Mouse (Mus musculus): ENCODE results near the gene Lrrc52. TPM values are rescaled to one million over a fixed set of nuclear protein-coding genes. Genes with fewer than 3 reads are reported as not detected.

The Lrrc52 gene
- polyA plus RNA-seq, 1 experiment from 2014 or later, result not detected

DNA sequence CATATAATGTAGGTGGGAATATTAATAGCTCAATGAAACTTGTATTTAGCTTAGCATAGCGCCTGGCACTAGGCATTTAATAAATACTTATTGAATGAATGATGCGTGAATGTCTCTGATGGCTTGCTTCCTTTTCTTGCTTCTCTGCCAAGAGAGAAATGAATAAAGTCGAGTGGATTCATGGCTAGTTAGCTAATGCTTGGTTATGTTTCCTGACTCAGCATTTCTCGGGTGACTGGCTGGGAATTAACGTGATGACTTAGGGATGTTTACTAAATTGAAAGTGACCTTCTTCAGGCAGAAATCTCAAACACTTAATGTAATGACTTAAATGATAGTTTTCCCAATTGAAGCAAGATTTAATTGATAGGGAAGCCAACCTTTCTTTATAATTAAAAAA, 1.3 kb upstream of the Lrrc52 start:
- Histone ChIP-seq H3K4me1 (no peaks in the 10 kb centered on the region), H3K9me3 (replicated peaks) (no peaks in the 10 kb centered on the region), H3K27me3 (ENCODE audit: low read depth, poor library complexity, severe bottlenecking) (peaks cover 17% of the 10 kb centered on the region), H3K4me3 (no peak overlapping the region), H3K36me3 (no peaks in the 10 kb centered on the region), H3K27ac (no peak overlapping the region)
- no peak for DNase-seq (ENCODE audit: low spot score)
- WGBS, result 82% methylated on average over 5 of the region's 5 CpGs

GRCm38 (mm10) chr1:167457311-167457710, 9.3 kb downstream of the Lrrc52 start:
- H3K4me1 ChIP-seq, result peaks cover 5% of the 10 kb centered on the region; the same call in 1 of the 2 replicates
- peaks cover 10% of the 10 kb centered on the region; the same call in 1 of the 2 replicates for H3K27me3 ChIP-seq (ENCODE audit: low read depth, poor library complexity, severe bottlenecking)
- H3K9me3 ChIP-seq (replicated peaks), result no peaks in the 10 kb centered on the region
- H3K36me3 ChIP-seq, result no peaks in the 10 kb centered on the region
- no peak overlapping the region for H3K4me3 ChIP-seq
- no peak overlapping the region for H3K27ac ChIP-seq
- no peak for DNase-seq (ENCODE audit: low spot score)
- 73% methylated on average over 3 of the region's 3 CpGs for WGBS

GRCm38 (mm10) chr1:167453048-167453447, 13.5 kb downstream of the Lrrc52 start:
- 92% methylated on average over 3 of the region's 3 CpGs for WGBS
- no peaks in the 10 kb centered on the region for H3K4me1 ChIP-seq
- H3K36me3 ChIP-seq, result no peaks in the 10 kb centered on the region

DNA sequence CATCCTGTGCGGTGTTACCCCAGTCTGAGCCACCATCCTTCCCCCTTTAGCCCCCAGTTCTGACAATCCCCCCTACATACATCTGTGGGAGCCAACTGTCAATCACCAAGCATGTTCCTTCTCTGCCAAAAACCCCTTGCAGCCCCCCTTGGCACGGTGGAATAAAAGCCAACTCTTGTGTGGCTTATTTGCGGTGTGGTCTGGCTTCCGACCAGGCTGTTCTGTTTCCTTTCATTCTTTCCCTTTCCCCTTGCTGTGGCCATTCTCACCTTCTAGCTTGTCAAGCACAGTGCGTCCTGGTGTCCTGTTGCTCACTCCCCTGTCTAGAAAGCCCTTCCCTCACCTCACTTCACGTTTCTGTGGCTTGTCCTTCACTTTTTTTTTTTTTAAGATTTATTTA, 14.1 kb downstream of the Lrrc52 start:
- H3K4me1 ChIP-seq, result no peaks in the 10 kb centered on the region
- peaks cover 49% of the 10 kb centered on the region for H3K27me3 ChIP-seq (ENCODE audit: low read depth, poor library complexity, severe bottlenecking)
- H3K4me3 ChIP-seq, result no peak overlapping the region
- H3K27ac ChIP-seq, result no peak overlapping the region
- no peaks in the 10 kb centered on the region for H3K36me3 ChIP-seq
- H3K9me3 ChIP-seq (replicated peaks), result no peaks in the 10 kb centered on the region
- 81% methylated on average over 6 of the region's 6 CpGs for WGBS
- no peak for DNase-seq (ENCODE audit: low spot score)

More at GRCm38 (mm10) chr1:167453048-167453447, 13.5 kb downstream of the Lrrc52 start:
- no peak overlapping the region for H3K4me3 ChIP-seq
- no peak overlapping the region for H3K27ac ChIP-seq
- peaks cover 43% of the 10 kb centered on the region for H3K27me3 ChIP-seq (ENCODE audit: low read depth, poor library complexity, severe bottlenecking)
- DNase-seq (ENCODE audit: low spot score), result no peak
- no peaks in the 10 kb centered on the region for H3K9me3 ChIP-seq (replicated peaks)

- Histone ChIP-seq H3K4me3 (no peak overlapping the region), H3K9me3 (replicated peaks) (no peaks in the 10 kb centered on the region), H3K27me3 (ENCODE audit: low read depth, poor library complexity, severe bottlenecking) (peaks cover 81% of the 10 kb centered on the region), H3K36me3 (no peaks in the 10 kb centered on the region), H3K4me1 (no peaks in the 10 kb centered on the region), H3K27ac (no peak overlapping the region)
- WGBS, result 45% methylated on average over 7 of the region's 7 CpGs
- no peak for DNase-seq (ENCODE audit: low spot score)
These were observed 18.0 kb downstream of the Lrrc52 start for GRCm38 (mm10) chr1:167448598-167448997.

DNA sequence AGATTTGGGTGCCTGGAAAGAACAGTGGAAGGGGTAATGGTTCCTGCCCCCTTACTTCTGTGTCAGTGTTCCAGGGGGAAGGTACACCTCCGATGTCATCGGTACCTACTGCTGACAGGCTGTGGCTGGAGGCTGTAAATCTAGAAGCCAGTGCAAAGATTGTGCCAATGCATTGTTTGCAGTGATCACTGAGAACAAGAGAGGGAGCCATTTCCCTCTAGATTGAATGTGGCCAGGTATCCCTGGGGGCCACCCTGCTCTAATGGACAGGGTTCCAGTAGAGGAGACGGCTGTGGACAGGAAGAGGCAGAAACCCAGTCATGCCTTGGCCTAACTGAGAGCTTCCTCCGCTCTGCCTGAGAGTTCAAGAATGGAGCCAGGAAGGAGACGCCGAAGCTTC, 18.5 kb downstream of the Lrrc52 start:
- WGBS, result 62% methylated on average over 6 of the region's 6 CpGs
- Histone ChIP-seq H3K36me3 (no peaks in the 10 kb centered on the region), H3K27me3 (ENCODE audit: low read depth, poor library complexity, severe bottlenecking) (peaks cover 84% of the 10 kb centered on the region), H3K4me3 (no peak overlapping the region), H3K9me3 (replicated peaks) (no peaks in the 10 kb centered on the region), H3K27ac (no peak overlapping the region), H3K4me1 (no peaks in the 10 kb centered on the region)
- DNase-seq (ENCODE audit: low spot score), result no peak

- 83% methylated on average over 6 of the region's 6 CpGs for WGBS
- no peak overlapping the region for H3K4me3 ChIP-seq
- DNase-seq (ENCODE audit: low spot score), result no peak
- no peaks in the 10 kb centered on the region for H3K4me1 ChIP-seq
- H3K9me3 ChIP-seq (replicated peaks), result no peaks in the 10 kb centered on the region
- H3K27me3 ChIP-seq (ENCODE audit: low read depth, poor library complexity, severe bottlenecking), result peaks cover 88% of the 10 kb centered on the region
- H3K27ac ChIP-seq, result no peak overlapping the region
- no peaks in the 10 kb centered on the region for H3K36me3 ChIP-seq
These were observed 20.1 kb downstream of the Lrrc52 start for GRCm38 (mm10) chr1:167446516-167446915.

- H3K4me1 ChIP-seq, result no peaks in the 10 kb centered on the region
- H3K27me3 ChIP-seq (ENCODE audit: low read depth, poor library complexity, severe bottlenecking), result peaks cover 90% of the 10 kb centered on the region
- no peaks in the 10 kb centered on the region for H3K9me3 ChIP-seq (replicated peaks)
- no peak overlapping the region for H3K27ac ChIP-seq
- no peak for DNase-seq (ENCODE audit: low spot score)
- H3K4me3 ChIP-seq, result no peak overlapping the region
- 95% methylated on average over 4 of the region's 4 CpGs for WGBS
- H3K36me3 ChIP-seq, result no peaks in the 10 kb centered on the region
These were observed 21.4 kb downstream of the Lrrc52 start for GRCm38 (mm10) chr1:167445167-167445566.

- peaks cover 15% of the 10 kb centered on the region for H3K4me1 ChIP-seq
- DNase-seq (ENCODE audit: low spot score), result no peak
- H3K9me3 ChIP-seq (replicated peaks), result no peaks in the 10 kb centered on the region
- peaks cover 80% of the 10 kb centered on the region for H3K27me3 ChIP-seq (ENCODE audit: low read depth, poor library complexity, severe bottlenecking)
- no peak overlapping the region for H3K27ac ChIP-seq
- H3K4me3 ChIP-seq, result no peak overlapping the region
- H3K36me3 ChIP-seq, result no peaks in the 10 kb centered on the region
- 57% methylated on average over 9 of the region's 9 CpGs for WGBS
These were observed 28.2 kb downstream of the Lrrc52 start for GRCm38 (mm10) chr1:167438231-167438885.

DNA sequence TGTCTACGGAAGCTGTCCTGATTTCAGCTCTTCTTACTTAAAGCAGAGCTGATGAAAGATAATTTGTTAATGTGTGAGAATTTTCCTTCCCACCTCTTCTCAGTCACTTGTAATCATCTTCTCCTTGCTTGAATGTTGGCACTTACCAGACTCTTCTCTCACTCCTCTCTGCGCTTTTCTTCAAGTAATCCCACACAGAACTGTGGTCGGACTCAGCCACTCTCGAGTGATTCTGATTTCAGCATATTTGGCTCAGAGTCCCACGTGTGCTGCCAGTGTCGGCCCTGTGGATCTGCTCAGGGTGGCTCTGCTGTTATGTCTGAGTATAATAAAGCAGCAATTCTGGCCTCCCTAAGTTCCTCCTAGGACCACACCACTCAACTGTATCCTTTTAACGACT, 29.5 kb downstream of the Lrrc52 start:
- Histone ChIP-seq H3K27ac (no peak overlapping the region), H3K4me1 (peaks cover 15% of the 10 kb centered on the region), H3K9me3 (replicated peaks) (no peaks in the 10 kb centered on the region), H3K4me3 (no peak overlapping the region), H3K27me3 (ENCODE audit: low read depth, poor library complexity, severe bottlenecking) (peaks cover 83% of the 10 kb centered on the region), H3K36me3 (no peaks in the 10 kb centered on the region)
- 84% methylated on average over 7 of the region's 7 CpGs for WGBS
- no peak for DNase-seq (ENCODE audit: low spot score)

DNA sequence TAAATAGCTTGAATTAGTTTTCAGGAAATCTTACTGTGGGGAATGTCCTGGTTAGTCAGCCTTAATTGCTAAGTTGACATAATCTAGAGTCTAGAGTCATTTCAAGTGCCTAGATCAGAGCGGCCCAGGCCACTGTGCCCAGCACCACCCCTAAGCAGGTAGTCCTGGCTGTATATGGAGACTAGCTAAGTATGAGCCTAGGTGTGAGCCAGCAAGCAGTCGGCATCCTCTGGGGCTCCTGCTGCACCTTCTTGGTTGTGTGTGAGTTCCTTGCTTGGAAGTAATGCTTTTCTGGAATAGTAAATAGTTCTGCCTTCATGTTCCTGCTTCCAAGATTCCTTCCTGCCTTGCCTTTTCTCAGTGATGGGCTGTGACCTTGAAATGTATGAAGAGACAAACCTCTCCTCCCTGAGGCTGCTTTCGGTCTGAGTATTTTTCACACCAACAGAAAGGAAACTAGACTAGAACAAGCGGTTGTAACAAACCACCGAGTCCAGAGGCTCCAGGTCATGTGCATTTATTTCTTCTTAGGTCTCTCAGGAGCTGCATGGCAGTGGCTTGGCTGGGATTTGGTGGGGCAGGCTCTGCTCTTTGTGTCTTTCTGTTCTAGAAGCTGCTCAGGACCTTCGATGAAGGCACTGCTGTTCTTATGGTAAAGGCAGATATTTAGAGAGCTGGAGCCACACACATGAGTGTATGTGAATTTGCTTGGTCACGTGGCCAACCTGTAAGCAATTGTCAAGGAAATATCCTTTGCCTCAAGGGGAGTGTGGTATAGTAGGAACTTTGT, 30.2 kb downstream of the Lrrc52 start:
- H3K27me3 ChIP-seq (ENCODE audit: low read depth, poor library complexity, severe bottlenecking), result peaks cover 83% of the 10 kb centered on the region
- 89% methylated on average over 7 of the region's 7 CpGs for WGBS
- DNase-seq (ENCODE audit: low spot score), result no peak
- H3K36me3 ChIP-seq, result no peaks in the 10 kb centered on the region
- H3K4me1 ChIP-seq, result peaks cover 16% of the 10 kb centered on the region
- H3K9me3 ChIP-seq (replicated peaks), result no peaks in the 10 kb centered on the region
- no peak overlapping the region for H3K4me3 ChIP-seq
- no peak overlapping the region for H3K27ac ChIP-seq

- no peak for DNase-seq (ENCODE audit: low spot score)
- H3K27me3 ChIP-seq (ENCODE audit: low read depth, poor library complexity, severe bottlenecking), result peaks cover 85% of the 10 kb centered on the region
- H3K27ac ChIP-seq, result no peak overlapping the region
- no peak overlapping the region for H3K4me3 ChIP-seq
- 87% methylated on average over 4 of the region's 4 CpGs for WGBS
- no peaks in the 10 kb centered on the region for H3K36me3 ChIP-seq
- no peaks in the 10 kb centered on the region for H3K9me3 ChIP-seq (replicated peaks)
- H3K4me1 ChIP-seq, result peaks cover 20% of the 10 kb centered on the region
These were observed 31.6 kb downstream of the Lrrc52 start for GRCm38 (mm10) chr1:167434931-167435330.

DNA sequence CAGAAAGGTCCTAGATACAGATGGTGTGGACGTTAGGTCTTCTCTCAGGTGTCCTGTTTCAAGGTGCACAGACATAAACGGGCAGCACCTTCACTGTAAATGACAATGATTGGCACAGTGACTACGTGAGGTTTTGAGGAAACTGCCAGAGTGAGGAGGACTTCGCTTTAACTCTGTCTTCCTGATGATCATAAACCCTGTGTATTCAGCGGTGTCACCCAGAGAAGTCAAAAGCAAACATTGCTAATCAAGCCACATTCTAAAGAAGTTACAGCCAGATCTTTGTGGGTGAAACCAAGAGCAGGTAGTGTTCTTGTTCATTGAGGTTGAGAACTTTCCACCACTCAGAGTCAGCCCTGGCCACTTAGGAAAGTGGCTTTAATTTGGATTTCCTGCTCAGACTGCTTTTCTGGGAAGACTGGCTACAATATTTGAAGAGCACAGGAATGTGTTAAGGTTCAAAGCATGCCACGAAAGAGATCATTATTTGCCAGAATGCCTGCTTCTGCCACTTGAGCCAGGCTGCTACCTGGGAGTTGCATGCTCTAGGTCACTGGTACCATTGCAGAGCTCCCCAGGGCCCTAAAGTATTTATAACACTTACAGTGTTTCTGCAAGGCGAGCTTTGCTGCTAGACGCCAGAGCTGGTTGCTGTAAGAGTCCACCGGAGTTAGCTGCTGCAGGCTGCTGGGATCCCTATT, 35.5 kb downstream of the Lrrc52 start:
- H3K27ac ChIP-seq, result no peak overlapping the region
- no peak overlapping the region for H3K4me3 ChIP-seq
- 67% methylated on average over 9 of the region's 9 CpGs for WGBS
- no peak for DNase-seq (ENCODE audit: low spot score)
- peaks cover 9% of the 10 kb centered on the region; the same call in 1 of the 2 replicates for H3K4me1 ChIP-seq
- H3K9me3 ChIP-seq (replicated peaks), result no peaks in the 10 kb centered on the region
- no peaks in the 10 kb centered on the region for H3K36me3 ChIP-seq
- peaks cover 93% of the 10 kb centered on the region for H3K27me3 ChIP-seq (ENCODE audit: low read depth, poor library complexity, severe bottlenecking)
